21 mouse cellular contexts compared by ENCODE assay signal in the genomic region with DNA sequence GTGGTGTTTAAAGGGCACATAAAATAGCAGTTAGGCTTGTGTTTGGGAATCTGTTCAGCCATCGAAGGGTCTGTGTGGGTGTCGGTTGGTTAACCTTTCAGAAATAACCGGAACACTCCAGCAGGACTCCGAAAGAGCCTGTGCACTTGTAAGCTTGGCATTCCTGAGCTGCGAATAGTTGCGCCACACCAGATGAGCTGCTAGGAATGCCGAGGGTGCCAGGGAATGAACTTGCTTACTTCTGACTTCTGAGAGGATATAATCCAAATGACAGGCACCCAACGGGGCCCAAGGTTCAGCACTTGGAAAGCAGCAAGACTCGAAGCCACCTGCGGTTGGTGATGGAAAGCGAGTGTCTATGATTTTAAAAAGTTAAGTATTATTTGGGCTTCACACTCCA.
A peak's percentile ranks its signal among the peaks of the same experiment; 100 is the strongest.
DNase-seq lines count a peak whose midpoint lies in the region; TF ChIP-seq lines count a peak whose summit lies in the region.
"Had no signal": no experiment of that assay in that cellular context is flagged by ENCODE, and none has a peak within 500 bp of the region (broad histone marks: within the 10 kb centered on the region; RNA-seq: fewer than 3 reads in every experiment).

No protein-coding gene starts in this region.

- TF ChIP-seq CTCF in lung, adult 2 months (IDR thresholded peaks at IDR 0.05; ENCODE audit: insufficient read depth, low read length): no peak

- TF ChIP-seq POLR2A in lung, adult 2 months (IDR thresholded peaks at IDR 0.05; ENCODE audit: borderline replicate concordance, extremely low read depth, low read depth, low read length): no peak

- H3K4me1 ChIP-seq in heart, embryonic 10.5 days: no peaks in the 10 kb centered on the region
- H3K4me1 ChIP-seq in lung, adult 2 months (ENCODE audit: control insufficient read depth, insufficient read depth, low read length): no peaks in the 10 kb centered on the region; the same call in 1 of the 2 replicates
- H3K4me1 ChIP-seq: embryonic facial prominence, embryonic 10.5 days; forebrain, embryonic 12.5 days; kidney, embryonic 15.5 days; limb, embryonic 15.5 days; liver, embryonic 15.5 days; megakaryocyte, embryonic 14.5 days; midbrain, embryonic 15.5 days; stomach, embryonic 15.5 days had no signal

- H3K27ac ChIP-seq in heart, embryonic 10.5 days: no peak overlapping the region
- H3K27ac ChIP-seq: embryonic facial prominence, embryonic 10.5 days; forebrain, embryonic 12.5 days; kidney, embryonic 15.5 days; limb, embryonic 15.5 days; liver, embryonic 15.5 days; midbrain, embryonic 15.5 days; stomach, embryonic 15.5 days had no signal

- H3K9me3 ChIP-seq in heart, embryonic 10.5 days: no peaks in the 10 kb centered on the region
- H3K9me3 ChIP-seq: embryonic facial prominence, embryonic 10.5 days; forebrain, embryonic 12.5 days; kidney, embryonic 15.5 days; limb, embryonic 15.5 days; liver, embryonic 15.5 days; midbrain, embryonic 15.5 days; stomach, embryonic 15.5 days had no signal

- peak; percentile 61 for DNase-seq in heart, adult 11 months
- no peak for DNase-seq in heart, embryonic 10.5 days (ENCODE audit: low spot score)
- peak; percentile 18 for DNase-seq in heart, postnatal 4 days
- DNase-seq in heart, postnatal 25 days (ENCODE audit: low spot score): no peak
- peak; percentile 42 for DNase-seq in lung, adult 2 months
- DNase-seq in lung, postnatal 36 days: peak; percentile 73
- DNase-seq in layer of hippocampus, postnatal 10 days (ENCODE audit: low spot score in 2 of 2): no peak
- DNase-seq in layer of hippocampus, adult 18-20 months (ENCODE audit: low spot score in 2 of 2): no peak
- DNase-seq: adrenal gland, adult 2 months; cerebellum, adult 8-10 months; gastrocnemius, postnatal 14 days; right cerebral cortex, postnatal 25 days had no signal

- intact Hi-C loops in heart, postnatal 25 days (cut with DNase I): no loop called here

- no peaks in the 10 kb centered on the region for H3K36me3 ChIP-seq in heart, embryonic 10.5 days
- H3K36me3 ChIP-seq: embryonic facial prominence, embryonic 10.5 days; forebrain, embryonic 12.5 days; kidney, embryonic 15.5 days; limb, embryonic 15.5 days; liver, embryonic 15.5 days; midbrain, embryonic 15.5 days; stomach, embryonic 15.5 days had no signal

- no peak overlapping the region for H3K4me3 ChIP-seq in heart, embryonic 10.5 days
- no peak overlapping the region for H3K4me3 ChIP-seq in lung, adult 2 months (replicated peaks; ENCODE audit: extremely low read depth, low read depth, low read length)
- H3K4me3 ChIP-seq: embryonic facial prominence, embryonic 10.5 days; forebrain, embryonic 12.5 days; kidney, embryonic 15.5 days; limb, embryonic 15.5 days; liver, embryonic 15.5 days; megakaryocyte, embryonic 14.5 days; midbrain, embryonic 15.5 days; myocyte; stomach, embryonic 15.5 days had no signal

- WGBS in heart, embryonic 10.5 days: 71% methylated on average over 11 of the region's 11 CpGs
- WGBS in lung, adult 2 months: 45% methylated on average over 11 of the region's 11 CpGs

- H3K27me3 ChIP-seq in heart, embryonic 10.5 days (ENCODE audit: insufficient read depth, poor library complexity, severe bottlenecking): no peaks in the 10 kb centered on the region
- H3K27me3 ChIP-seq: forebrain, embryonic 12.5 days; kidney, embryonic 15.5 days; limb, embryonic 15.5 days; liver, embryonic 15.5 days; megakaryocyte, embryonic 14.5 days; midbrain, embryonic 15.5 days; stomach, embryonic 15.5 days had no signal

Comparison
In these comparisons a context has a peak if more than half of its experiments do, and no peak if none do; other contexts are left out.
1. DNase-seq: peak in heart, adult 11 months (single experiment), heart, postnatal 4 days (single experiment), lung, adult 2 months (single experiment) and lung, postnatal 36 days (single experiment); none in heart, embryonic 10.5 days (single experiment), heart, postnatal 25 days (single experiment), layer of hippocampus, postnatal 10 days (0 of 2) and layer of hippocampus, adult 18-20 months (0 of 2).